Mouse (Mus musculus) intestine, postnatal 0 days (tissue): Measurements from ENCODE around the gene Iqsec1. TPM values are rescaled to one million over a fixed set of nuclear protein-coding genes. Genes with fewer than 3 reads are reported as not detected.

Source experiments
- ATAC-seq: fragments of 200-750 bp; cut with Nextera tagmentation; 2 replicates; pipeline ENCODE4 v1.8.0; 2017; ENCODE audit warnings: mild to moderate bottlenecking, moderate TSS enrichment, moderate library complexity
- H3K27ac ChIP-seq: fragments of 300-500 bp; sonication (generic); 2 replicates; pipeline ENCODE4 v1.5.1; 2014; ENCODE audit warnings: mild to moderate bottlenecking, low read depth, low read length, moderate library complexity
- H3K27me3 ChIP-seq: fragments of 300-500 bp; sonication (generic); replicated peaks from 2 replicates; pipeline ENCODE4 v1.6.1; 2014; ENCODE audit warnings: low read length, mixed read lengths; ENCODE audit not compliant: control insufficient read depth, insufficient read depth
- H3K36me3 ChIP-seq: fragments of 300-500 bp; sonication (generic); 2 replicates; pipeline ENCODE4 v1.6.1; 2014; ENCODE audit warnings: mild to moderate bottlenecking, moderate library complexity; ENCODE audit not compliant: control insufficient read depth, insufficient read depth
- H3K4me1 ChIP-seq: fragments of 300-500 bp; sonication (generic); replicated peaks from 2 replicates; pipeline ENCODE4 v1.6.1; 2014; ENCODE audit warnings: antibody characterized with exemption, low read length, mixed read lengths; ENCODE audit not compliant: control insufficient read depth, insufficient read depth
- H3K4me2 ChIP-seq: fragments of 300-500 bp; sonication (generic); replicated peaks from 2 replicates; pipeline ENCODE4 v1.6.1; 2014; ENCODE audit warnings: low read depth, mild to moderate bottlenecking, moderate library complexity
- H3K4me3 ChIP-seq: fragments of 300-500 bp; sonication (generic); 2 replicates; pipeline ENCODE4 v1.5.1; 2014; ENCODE audit warnings: low read depth, low read length
- H3K9ac ChIP-seq: fragments of 300-500 bp; sonication (generic); 2 replicates; pipeline ENCODE4 v1.6.1; 2014; ENCODE audit warnings: mild to moderate bottlenecking, low read depth, low read length
- H3K9me3 ChIP-seq: fragments of 300-500 bp; sonication (generic); 2 replicates; pipeline ENCODE4 v1.6.1; 2016; ENCODE audit warnings: mixed run types; ENCODE audit not compliant: control insufficient read depth
- CTCF ChIP-seq: sonication (generic); IDR thresholded peaks from 2 replicates; pipeline ENCODE4 v1.5.1; 2016; ENCODE audit warnings: low read depth, mild to moderate bottlenecking, control low read depth, antibody characterized with exemption, moderate library complexity
- WGBS: fragments of 180-500 bp; shearing (Covaris S2); extraction: QIAGEN DNeasy Blood & Tissue Kit; methylation state at CpG from one replicate; pipeline ENCODE4 v1.1.7; 2014; 5-methylcytosine and 5-hydroxymethylcytosine counted together
- polyA plus RNA-seq: library from polyadenylated mRNA; unstranded; fragments of >200 nt; fragmentation: Nextera tagmentation; extraction: Ambion mirVana; gene quantifications from 2 replicates; pipeline ENCODE4 v1.2.1, GENCODE M21; 2015

Iqsec1 gene
- polyA plus RNA-seq, 1 experiment from 2014 or later = 7.0 TPM

DNA sequence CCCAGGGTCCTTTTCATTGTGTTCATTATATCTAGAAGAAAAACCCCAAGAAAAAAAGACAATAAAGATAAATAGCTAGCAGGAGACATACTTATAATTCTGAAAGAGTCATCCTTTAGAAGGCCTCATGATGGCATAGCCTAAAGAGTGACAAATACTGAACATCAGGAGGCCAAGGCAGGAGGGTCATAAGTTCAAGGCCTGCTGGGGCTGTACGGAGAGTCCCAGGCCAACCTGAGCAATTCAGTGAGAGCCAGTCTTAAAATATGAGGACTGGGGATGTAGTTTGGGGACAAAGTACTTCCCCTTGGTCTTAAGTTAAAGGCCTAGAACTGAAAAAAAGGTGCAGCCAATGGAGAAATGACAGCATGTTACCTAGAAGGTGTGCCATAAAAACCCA, 301.7 kb downstream of the Iqsec1 start:
- no peak overlapping the region for H3K4me2 ChIP-seq
- H3K36me3 ChIP-seq = peaks cover 41% of the 10 kb centered on the region
- H3K4me1 ChIP-seq = 0 out of 2 replicates have a peak, but pooled peaks cover 9% of the 10 kb centered on the region
- H3K27me3 ChIP-seq = no peaks in the 10 kb centered on the region
- WGBS = 69% methylated on average over 1 of the region's 1 CpGs
- no peak for TF ChIP-seq CTCF
- no peak overlapping the region for H3K9ac ChIP-seq
- H3K4me3 ChIP-seq = no peak overlapping the region
- no peak overlapping the region for H3K27ac ChIP-seq
- no peak for ATAC-seq
- no peaks in the 10 kb centered on the region for H3K9me3 ChIP-seq

DNA sequence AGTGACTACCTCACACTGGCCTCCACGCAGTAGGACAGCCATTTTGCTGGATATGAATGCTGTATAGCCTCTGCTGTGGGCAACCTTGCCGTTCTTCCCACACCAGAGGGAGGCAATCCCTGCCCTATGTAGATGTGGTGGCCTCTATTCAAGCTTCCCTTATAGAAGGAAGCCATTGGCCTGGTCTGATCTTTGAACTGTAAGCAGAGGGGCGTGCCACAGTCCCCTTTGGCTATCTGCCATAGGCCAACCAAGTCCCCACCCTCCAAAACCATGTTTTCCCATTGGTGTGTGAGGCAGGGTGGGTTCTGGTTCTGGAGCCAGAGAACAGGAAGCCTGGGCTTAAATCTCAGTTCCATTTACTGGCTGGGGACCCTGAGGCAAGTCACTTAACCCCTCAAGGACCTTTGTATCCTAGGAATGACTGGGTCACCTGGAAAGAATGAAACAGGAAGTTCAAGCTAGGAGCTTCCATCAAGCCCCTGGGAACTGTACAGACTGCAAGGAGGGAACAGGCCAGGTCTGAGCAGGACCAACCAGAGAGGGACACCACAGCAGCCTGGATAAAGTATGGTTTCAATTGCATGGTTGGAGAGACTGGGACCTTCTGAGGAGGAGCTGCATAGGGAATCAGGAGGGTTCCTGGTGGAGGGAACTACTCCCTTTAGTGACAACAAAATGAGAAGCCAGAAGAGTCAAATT, 304.5 kb downstream of the Iqsec1 start:
- Histone ChIP-seq H3K36me3 (peaks cover 27% of the 10 kb centered on the region), H3K4me3 (no peak overlapping the region), H3K27me3 (no peaks in the 10 kb centered on the region), H3K27ac (peak overlapping the region; percentile 46), H3K4me2 (no peak overlapping the region; the same call in 1 of the 2 replicates), H3K9me3 (no peaks in the 10 kb centered on the region), H3K4me1 (0 out of 2 replicates have a peak, but pooled peaks cover 12% of the 10 kb centered on the region), H3K9ac (no peak overlapping the region)
- peak; percentile 41 for TF ChIP-seq CTCF
- 48% methylated on average over 3 of the region's 3 CpGs for WGBS
- ATAC-seq = peak; percentile 85

DNA sequence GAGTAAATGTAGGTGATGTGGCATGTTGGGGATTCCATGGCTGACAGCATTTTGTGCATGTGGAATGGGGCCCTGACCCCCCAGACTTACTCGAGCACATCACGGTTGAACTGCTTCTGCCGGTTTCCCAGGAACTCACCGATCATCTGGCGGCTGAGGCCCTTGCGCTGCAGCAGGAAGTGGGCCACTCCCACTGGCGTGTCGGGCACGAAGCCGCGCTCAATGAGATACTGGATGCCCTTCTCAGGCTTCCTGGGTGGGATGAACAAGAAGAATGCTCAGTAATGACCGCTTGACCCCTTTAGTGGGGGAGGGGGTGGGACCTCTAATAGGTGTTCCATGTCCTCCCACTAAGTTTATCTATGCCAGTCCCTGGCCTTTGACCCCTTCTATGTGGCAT, 308.1 kb downstream of the Iqsec1 start:
- no peak overlapping the region for H3K4me3 ChIP-seq
- H3K4me2 ChIP-seq = no peak overlapping the region
- 0 out of 2 replicates have a peak, but pooled peaks cover 12% of the 10 kb centered on the region for H3K4me1 ChIP-seq
- no peak overlapping the region for H3K9ac ChIP-seq
- H3K9me3 ChIP-seq = no peaks in the 10 kb centered on the region
- no peaks in the 10 kb centered on the region for H3K27me3 ChIP-seq
- ATAC-seq = no peak
- TF ChIP-seq CTCF = no peak
- 80% methylated on average over 12 of the region's 12 CpGs for WGBS
- peak overlapping the region; percentile 5 for H3K27ac ChIP-seq
- H3K36me3 ChIP-seq = peaks cover 51% of the 10 kb centered on the region

DNA sequence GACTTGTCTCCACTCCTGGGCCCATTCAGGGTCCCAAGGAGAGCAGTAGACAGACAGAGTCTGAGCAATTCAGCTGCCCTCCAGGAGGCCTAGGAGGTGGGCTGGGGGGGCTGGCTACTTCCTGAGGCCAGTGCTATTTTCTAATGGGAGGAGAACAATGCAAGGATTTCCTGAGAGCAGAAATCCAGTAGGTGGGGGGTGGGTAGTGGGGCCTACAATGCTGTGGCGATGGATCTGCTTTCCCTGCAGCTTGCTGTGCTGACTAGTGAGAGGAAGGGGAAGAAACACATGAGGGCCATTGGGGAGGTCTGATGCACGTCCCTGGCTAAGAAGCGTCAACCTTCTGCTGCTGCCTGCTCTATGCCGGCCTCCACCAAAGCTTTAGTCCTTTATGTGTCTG, 309.7 kb downstream of the Iqsec1 start:
- H3K27ac ChIP-seq = no peak overlapping the region
- no peak for ATAC-seq

DNA sequence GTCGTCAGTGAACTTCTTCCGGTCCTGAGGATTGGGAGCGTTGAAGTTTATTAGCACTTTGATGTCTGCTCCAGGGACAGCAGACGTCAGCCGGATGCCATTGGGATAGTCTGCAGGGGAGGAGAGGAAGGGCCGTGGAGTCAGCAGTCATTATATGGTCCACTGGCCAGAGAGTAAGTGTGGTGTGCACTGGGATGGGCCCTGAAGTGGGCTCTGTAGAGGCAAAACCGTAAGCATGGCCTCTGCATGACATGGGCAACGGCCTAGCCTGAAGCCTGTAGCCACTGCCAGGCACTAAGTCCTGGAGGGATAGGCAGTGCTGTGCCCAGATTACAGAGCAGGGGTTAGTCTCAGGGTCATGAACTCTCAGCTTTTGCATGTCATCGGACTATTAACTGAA, 319.8 kb downstream of the Iqsec1 start:
- H3K9ac ChIP-seq = no peak overlapping the region
- no peaks in the 10 kb centered on the region for H3K27me3 ChIP-seq
- no peak overlapping the region for H3K27ac ChIP-seq
- H3K4me2 ChIP-seq = no peak overlapping the region
- TF ChIP-seq CTCF = no peak
- no peak for ATAC-seq
- WGBS = 84% methylated on average over 9 of the region's 9 CpGs
- H3K4me1 ChIP-seq = no peaks in the 10 kb centered on the region
- H3K9me3 ChIP-seq = no peaks in the 10 kb centered on the region
- H3K36me3 ChIP-seq = peaks cover 80% of the 10 kb centered on the region
- H3K4me3 ChIP-seq = no peak overlapping the region

More for the DNA sequence above, 309.7 kb downstream of the Iqsec1 start:
- Histone ChIP-seq H3K27me3 (no peaks in the 10 kb centered on the region), H3K4me1 (0 out of 2 replicates have a peak, but pooled peaks cover 5% of the 10 kb centered on the region), H3K4me2 (no peak overlapping the region), H3K9ac (no peak overlapping the region), H3K9me3 (no peaks in the 10 kb centered on the region), H3K36me3 (peaks cover 67% of the 10 kb centered on the region), H3K4me3 (no peak overlapping the region)
- WGBS = 86% methylated on average over 4 of the region's 4 CpGs
- TF ChIP-seq CTCF = no peak

DNA sequence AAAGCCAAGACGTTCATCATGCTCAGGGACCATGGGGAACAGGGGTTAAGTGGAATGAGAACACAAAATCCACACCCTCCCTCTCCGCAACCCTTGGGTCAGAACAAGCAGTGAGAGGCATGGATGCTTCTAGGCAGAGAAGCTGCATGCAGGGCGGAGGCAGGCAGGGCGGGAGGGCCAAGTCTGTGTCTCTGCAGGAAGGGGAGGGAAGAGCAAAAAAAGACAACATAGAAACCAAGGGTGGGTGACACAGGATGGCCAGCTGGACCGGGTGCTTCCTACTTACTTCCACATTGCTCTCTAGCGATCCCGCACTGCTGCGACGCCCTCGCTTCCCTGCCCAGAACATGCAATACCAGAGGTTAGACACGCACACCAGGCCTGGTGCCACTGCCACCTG, 324.7 kb downstream of the Iqsec1 start:
- Histone ChIP-seq H3K9me3 (no peaks in the 10 kb centered on the region), H3K27me3 (no peaks in the 10 kb centered on the region), H3K4me2 (no peak overlapping the region), H3K4me1 (no peaks in the 10 kb centered on the region), H3K9ac (no peak overlapping the region), H3K27ac (no peak overlapping the region), H3K36me3 (peaks cover 67% of the 10 kb centered on the region), H3K4me3 (no peak overlapping the region)
- ATAC-seq = no peak
- WGBS = 80% methylated on average over 11 of the region's 11 CpGs
- no peak for TF ChIP-seq CTCF
